Mouse (Mus musculus) testis, adult 10 weeks (tissue): ENCODE results near the gene Rtkn. TPM values are rescaled to one million over a fixed set of nuclear protein-coding genes. Genes with fewer than 3 reads are reported as not detected.

Experiments
- polyA plus RNA-seq: library from polyadenylated mRNA; stranded (reverse); fragments of 350-450 nt; fragmentation: Illumina TruSeq; extraction: RNeasy Lipid Tissue Mini Kit (QIAGEN cat#74804); gene quantifications from one replicate; pipeline ENCODE4 v1.2.3, GENCODE M21; 2014; ENCODE audit warnings: low read depth, low replicate concordance

Rtkn gene
- polyA plus RNA-seq: 0.28 TPM

GRCm38 (mm10) chr6:83134951-83135513 is at the start of gene Rtkn:
TSS of gene Rtkn (plus strand) at chr6:83135463.

GRCm38 (mm10) chr6:83086121-83087035 is 48.9 kb upstream of the Rtkn start, which contains the start of gene Lbx2:
TSS of gene Lbx2 (plus strand) at chr6:83086367.

GRCm38 (mm10) chr6:83101316-83101687 is 34.0 kb upstream of the Rtkn start, which contains the start of the genes Ccdc142 and Gm42688:
TSS of gene Ccdc142 (plus strand) at chr6:83101601.
TSS of gene Gm42688 (plus strand) at chr6:83101617.

GRCm38 (mm10) chr6:83108762-83109668 is 26.2 kb upstream of the Rtkn start, which contains the start of gene Mrpl53:
TSS of gene Mrpl53 (plus strand) at chr6:83109040.

GRCm38 (mm10) chr6:83115011-83115671 is 20.1 kb upstream of the Rtkn start, which contains the start of gene Mogs:
TSS of gene Mogs (plus strand) at chr6:83115496.

GRCm38 (mm10) chr6:83120930-83121862 is 14.1 kb upstream of the Rtkn start, which contains the start of gene Wbp1:
TSS of gene Wbp1 (minus strand) at chr6:83121559.

GRCm38 (mm10) chr6:83125331-83125730 is 9.9 kb upstream of the Rtkn start, which contains the start of gene Ino80b:
TSS of gene Ino80b (minus strand) at chr6:83125431.

GRCm38 (mm10) chr6:83156259-83156684 is 21.0 kb downstream of the Rtkn start, which contains the start of the genes Wdr54 and 1700003E16Rik:
TSS of gene Wdr54 (minus strand) at chr6:83156397.
TSS of gene 1700003E16Rik (plus strand) at chr6:83156404.

GRCm38 (mm10) chr6:83165607-83166242 is 30.5 kb downstream of the Rtkn start, which contains the start of gene Dctn1:
TSS of gene Dctn1 (plus strand) at chr6:83165920.

Other genes starting within 250 kb of the Rtkn start
- gene Sema4f, start 195.7 kb upstream of the Rtkn start, polyA plus RNA-seq: 0.15 TPM
- gene M1ap, start 188.6 kb upstream of the Rtkn start, polyA plus RNA-seq: 28.5 TPM
- not detected for gene Dok1, start 102.0 kb upstream of the Rtkn start, polyA plus RNA-seq
- 0.42 TPM for gene Loxl3, start 101.3 kb upstream of the Rtkn start, polyA plus RNA-seq
- gene Aup1, start 80.9 kb upstream of the Rtkn start, polyA plus RNA-seq: 6.2 TPM
- gene Htra2, start 80.2 kb upstream of the Rtkn start, polyA plus RNA-seq: 2.4 TPM
- gene Dqx1, start 77.6 kb upstream of the Rtkn start, polyA plus RNA-seq: 0.08 TPM
- not detected for gene Tlx2, start 65.2 kb upstream of the Rtkn start, polyA plus RNA-seq
- 13.1 TPM for gene Pcgf1, start 57.6 kb upstream of the Rtkn start, polyA plus RNA-seq
- gene Lbx2, start 49.1 kb upstream of the Rtkn start, polyA plus RNA-seq: not detected
- not detected for gene Ccdc142, start 33.9 kb upstream of the Rtkn start, polyA plus RNA-seq
- 2.6 TPM for gene Gm42688, start 33.8 kb upstream of the Rtkn start, polyA plus RNA-seq
- 46.1 TPM for gene Mrpl53, start 26.4 kb upstream of the Rtkn start, polyA plus RNA-seq
- gene Mogs, start 20.0 kb upstream of the Rtkn start, polyA plus RNA-seq: 0.87 TPM
- gene Wbp1, start 13.9 kb upstream of the Rtkn start, polyA plus RNA-seq: 3.4 TPM
- 1.1 TPM for gene Ino80b, start 10.0 kb upstream of the Rtkn start, polyA plus RNA-seq
- gene Wdr54, start 20.9 kb downstream of the Rtkn start, polyA plus RNA-seq: 1.5 TPM
- gene 1700003E16Rik, start 20.9 kb downstream of the Rtkn start, polyA plus RNA-seq: 2.4 TPM
- 11.3 TPM for gene Dctn1, start 30.5 kb downstream of the Rtkn start, polyA plus RNA-seq
- 0.66 TPM for gene Slc4a5, start 84.4 kb downstream of the Rtkn start, polyA plus RNA-seq
- gene Mthfd2, start 190.4 kb downstream of the Rtkn start, polyA plus RNA-seq: 13.1 TPM
- gene Mob1a, start 190.6 kb downstream of the Rtkn start, polyA plus RNA-seq: 55.4 TPM
- gene Bola3, start 213.7 kb downstream of the Rtkn start, polyA plus RNA-seq: 85.7 TPM